Mouse (Mus musculus) NIH3T3 (cell line): ENCODE measurements around the gene Pcbp3.
A peak's percentile ranks its signal among the peaks of the same experiment; 100 is the strongest.

Experiments used
- DNase-seq: peaks from one replicate; pipeline ENCODE4 v3.0.0-alpha.2; 2012; ENCODE audit warnings: low read depth

Pcbp3 gene

DNA sequence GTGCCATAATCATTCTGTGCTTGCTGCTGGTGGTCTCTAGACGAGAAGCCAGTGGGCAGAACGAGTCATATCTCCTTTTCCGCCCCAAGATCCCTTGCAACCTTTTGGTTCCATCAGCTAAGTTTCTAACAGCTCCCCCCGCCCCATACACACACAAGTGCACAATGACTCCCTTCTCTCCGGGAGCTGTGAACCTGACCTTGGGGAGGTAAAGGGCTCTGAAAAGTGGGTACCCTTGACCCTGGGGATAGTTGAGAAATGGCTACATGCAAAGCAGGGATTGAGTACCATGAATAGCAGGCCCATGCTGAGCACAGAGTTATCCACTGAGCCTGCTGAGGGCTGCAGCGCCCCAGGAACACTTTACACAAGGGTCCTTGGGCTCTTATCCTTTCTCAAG is 229.3 kb downstream of the Pcbp3 start:
- no peak for DNase-seq

DNA sequence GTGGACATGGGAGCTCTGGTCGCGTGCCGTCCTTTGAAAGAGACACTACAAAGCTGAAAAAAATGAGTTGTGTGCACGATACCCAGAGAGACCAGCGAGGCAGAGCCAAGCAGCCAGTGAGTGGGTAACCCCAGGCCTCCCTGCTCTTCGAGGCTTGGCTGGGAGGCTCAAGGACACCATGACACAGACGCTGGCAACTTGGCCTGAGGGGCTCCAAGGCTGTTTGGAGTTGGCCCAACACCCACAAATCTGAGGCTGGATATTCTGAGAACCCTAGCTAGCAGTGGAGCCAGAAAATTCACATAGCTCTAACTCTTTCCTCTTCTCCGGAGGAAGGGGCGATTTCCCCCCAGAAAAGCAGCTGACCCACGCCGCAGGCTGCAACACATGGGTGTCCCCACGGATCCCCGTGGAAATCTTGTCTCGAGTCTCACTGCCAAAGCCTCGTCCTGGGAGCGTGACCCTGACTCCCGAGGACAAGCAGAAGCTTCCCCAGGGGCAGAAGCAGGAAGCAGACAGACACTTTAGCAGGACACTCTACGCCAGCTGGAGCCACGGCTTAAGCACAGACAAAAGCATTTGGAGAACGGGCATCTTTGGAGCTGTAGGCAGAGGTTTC is 230.0 kb downstream of the Pcbp3 start:
- DNase-seq, result no peak

GRCm38 (mm10) chr10:76729631-76730620 is 231.8 kb downstream of the Pcbp3 start:
- peak; percentile 94 for DNase-seq

DNA sequence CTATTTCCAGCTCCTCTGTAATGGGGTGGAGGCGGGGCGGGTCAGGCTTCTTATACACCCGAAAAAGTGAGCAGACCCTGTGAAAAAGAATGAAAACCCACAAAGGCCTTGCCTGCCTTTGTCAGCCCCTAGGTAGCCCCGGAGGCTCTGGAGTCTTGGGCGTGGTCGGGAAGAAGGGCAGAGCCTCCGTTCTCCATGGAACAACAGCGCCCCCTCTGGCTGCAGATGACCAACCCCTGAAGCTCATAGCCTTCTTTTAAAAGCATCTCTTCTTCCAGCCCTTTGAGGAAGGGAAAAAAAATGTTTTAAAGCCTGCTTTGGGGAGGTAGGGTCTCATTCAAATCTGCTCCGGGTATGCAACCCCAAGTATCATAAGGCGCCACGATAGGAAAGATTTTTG is 233.3 kb downstream of the Pcbp3 start:
- DNase-seq, result peak; percentile 94

- no peak for DNase-seq
These were observed 234.4 kb downstream of the Pcbp3 start for GRCm38 (mm10) chr10:76727301-76727700.

- DNase-seq, result peak; percentile 5
These were observed 234.8 kb downstream of the Pcbp3 start for GRCm38 (mm10) chr10:76726866-76727265.

GRCm38 (mm10) chr10:76725682-76726285 is 235.9 kb downstream of the Pcbp3 start, which contains the start of gene Col6a1:
Gene Col6a1, minus strand, starts transcription at chr10:76726168.
- peak; percentile 91 for DNase-seq

DNA sequence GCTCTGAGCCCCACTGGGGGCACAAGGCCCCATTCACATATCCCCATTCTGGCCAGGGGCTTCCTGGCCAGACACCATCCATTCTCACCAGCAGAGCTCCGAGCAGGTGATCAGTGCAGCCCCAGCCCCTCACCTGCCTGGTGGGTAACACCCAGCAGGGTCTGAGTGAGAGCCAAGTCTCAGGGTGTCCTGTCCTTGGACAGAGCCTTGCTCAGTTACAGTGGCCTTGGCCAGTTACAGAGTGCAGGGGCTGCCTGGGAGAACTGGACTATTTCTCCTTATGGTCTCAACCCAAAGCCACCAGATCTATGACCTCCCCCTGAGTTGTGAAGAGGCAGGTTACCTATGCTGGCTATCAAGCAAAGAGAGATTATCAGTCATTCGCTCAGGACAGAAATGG is 236.6 kb downstream of the Pcbp3 start:
- DNase-seq, result peak; percentile 8

- peak; percentile 13 for DNase-seq
These were observed 237.4 kb downstream of the Pcbp3 start for GRCm38 (mm10) chr10:76724231-76724736.

DNA sequence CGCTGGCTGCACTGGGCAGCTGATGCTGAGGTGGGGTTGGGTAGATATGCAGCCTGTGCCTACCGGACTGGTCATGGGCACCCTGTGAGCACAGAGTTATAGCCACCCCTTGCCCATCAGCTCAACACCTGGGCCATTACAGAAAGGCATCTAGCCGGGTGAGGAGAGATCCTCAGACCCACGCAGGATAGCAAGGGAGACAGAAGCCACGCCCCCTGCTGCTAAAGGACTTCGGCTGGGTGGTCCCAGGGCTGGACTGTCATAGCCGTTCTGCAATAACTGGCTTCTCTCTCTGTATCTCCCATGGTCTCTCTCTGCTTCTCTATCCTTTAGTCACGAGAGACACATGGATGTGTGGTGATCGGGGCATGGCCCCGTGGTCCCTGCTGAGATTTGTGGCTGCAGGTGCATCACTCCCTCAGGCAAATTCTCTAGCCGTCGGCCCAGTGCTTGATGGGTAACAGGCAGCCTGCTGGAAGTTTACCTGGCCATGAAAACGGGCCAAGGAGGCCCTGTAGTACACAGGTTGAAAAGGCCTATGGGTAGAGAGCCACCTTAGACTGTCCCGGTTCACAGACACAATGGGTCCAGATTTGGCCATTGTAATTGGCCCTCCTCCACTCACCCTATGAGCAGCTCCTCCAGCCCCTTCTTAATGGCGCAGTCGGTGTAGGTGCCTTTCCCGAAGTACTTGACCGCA is 238.8 kb downstream of the Pcbp3 start:
- no peak for DNase-seq

- DNase-seq, result no peak
These were observed 239.9 kb downstream of the Pcbp3 start for GRCm38 (mm10) chr10:76721746-76722145.

GRCm38 (mm10) chr10:76721216-76721615 is 240.5 kb downstream of the Pcbp3 start:
- peak; percentile 2 for DNase-seq

DNA sequence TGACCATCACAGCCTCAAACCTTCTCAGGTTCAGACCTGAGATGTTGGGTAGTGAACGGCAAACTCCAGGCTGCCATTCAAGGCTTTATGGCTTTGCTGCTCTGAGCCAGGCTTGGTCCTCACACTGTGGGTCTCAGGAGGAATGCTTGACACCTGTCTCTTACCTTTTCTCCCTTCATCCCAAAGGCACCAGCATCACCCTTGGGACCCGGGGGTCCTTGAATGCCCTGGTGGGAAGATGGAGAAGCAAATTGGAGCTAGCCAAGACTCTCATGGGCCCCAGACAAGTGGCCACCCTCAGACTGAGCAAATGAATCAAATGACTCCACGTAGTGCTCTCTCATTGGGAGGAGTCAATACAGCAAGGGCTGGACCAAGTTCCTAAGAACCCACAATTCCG is 244.1 kb downstream of the Pcbp3 start:
- DNase-seq, result no peak

DNA sequence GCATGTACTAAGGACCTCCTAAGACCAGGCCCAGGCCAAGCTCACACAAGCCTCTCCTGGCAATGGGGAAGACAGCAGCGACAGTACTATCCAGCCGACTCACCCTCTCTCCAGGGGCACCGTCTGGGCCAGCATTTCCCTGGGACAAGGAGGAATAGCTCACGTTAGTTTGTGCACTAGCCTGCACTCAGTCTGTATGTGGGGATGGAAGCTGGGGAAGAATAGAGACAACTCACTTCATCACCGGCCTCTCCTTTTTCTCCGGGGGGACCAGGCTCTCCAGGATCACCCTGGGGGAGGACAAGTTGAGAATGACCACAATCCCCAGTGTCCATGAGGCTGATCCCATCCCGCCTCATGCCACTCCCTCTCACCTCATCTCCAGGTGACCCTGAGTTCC is 244.7 kb downstream of the Pcbp3 start:
- DNase-seq, result no peak

GRCm38 (mm10) chr10:76714303-76714702 is 247.4 kb downstream of the Pcbp3 start:
- DNase-seq, result no peak

- no peak for DNase-seq
These were observed 249.2 kb downstream of the Pcbp3 start for GRCm38 (mm10) chr10:76712500-76712899.
